Comparison of ENCODE assay signal across 8 mouse cellular contexts in the genomic region with DNA sequence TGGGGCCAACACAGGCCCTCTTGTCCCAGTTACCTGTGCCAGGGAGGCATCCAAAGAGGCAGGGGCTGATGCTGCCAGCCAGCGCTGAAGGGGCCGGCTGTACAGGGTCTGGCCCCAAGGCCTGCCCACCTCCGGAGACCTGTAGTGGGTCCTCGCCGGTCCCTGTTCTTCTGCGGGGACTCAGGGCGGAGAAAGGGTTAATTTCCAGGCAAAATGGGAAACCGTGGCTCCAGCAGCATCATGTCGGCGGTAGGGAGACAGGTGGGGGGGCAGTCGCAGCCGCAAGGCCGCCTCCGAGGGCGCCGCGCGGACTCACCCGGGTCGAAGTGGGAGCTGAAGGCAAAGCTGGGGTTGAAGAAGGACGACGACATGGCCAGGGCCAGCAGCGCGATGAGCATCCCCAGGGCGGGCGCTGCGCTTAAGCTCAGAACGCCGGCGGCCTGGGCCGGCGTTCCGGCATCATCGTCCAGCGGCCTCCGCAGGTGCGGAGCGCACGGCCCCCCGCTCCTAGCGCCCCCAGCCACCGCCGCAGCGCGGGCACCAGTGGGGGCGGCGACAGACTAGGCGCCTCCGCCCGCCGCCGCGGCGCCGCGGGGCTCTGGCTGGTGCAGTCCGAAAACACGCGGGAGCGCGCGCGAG. TPM values are rescaled to one million over a fixed set of nuclear protein-coding genes. Genes with fewer than 3 reads are reported as not detected.
DNase-seq lines count a peak whose midpoint lies in the region; ATAC-seq and TF ChIP-seq lines count a peak whose summit lies in the region.

A gene (minus strand): TSS at position 615 of the 639 bp plus-strand sequence.

- H3K4me3 ChIP-seq in E14TG2a.4 (replicated peaks; ENCODE audit: low read length) = peak within 1 kb of the TSS; percentile 77
- peak within 1 kb of the TSS; percentile 67 for H3K4me3 ChIP-seq in hindbrain, embryonic 12.5 days
- H3K4me3 ChIP-seq in liver, embryonic 13.5 days (replicated peaks) = peak within 1 kb of the TSS; percentile 45
- H3K4me3 ChIP-seq in stomach, embryonic 16.5 days (replicated peaks; ENCODE audit: low read length) = peak within 1 kb of the TSS; percentile 54

- no peaks in the 10 kb centered on the region for H3K36me3 ChIP-seq in E14TG2a.4 (ENCODE audit: insufficient read depth, low read length)
- H3K36me3 ChIP-seq in hindbrain, embryonic 12.5 days = no peaks in the 10 kb centered on the region
- no peaks in the 10 kb centered on the region for H3K36me3 ChIP-seq in liver, embryonic 13.5 days
- no peaks in the 10 kb centered on the region for H3K36me3 ChIP-seq in stomach, embryonic 16.5 days (ENCODE audit: control insufficient read depth, insufficient read depth, low read length)

- peak within 1 kb of the TSS; percentile 86 for H3K9ac ChIP-seq in hindbrain, embryonic 12.5 days
- H3K9ac ChIP-seq in liver, embryonic 13.5 days = no peak within 1 kb of the TSS
- peak within 1 kb of the TSS; percentile 73 for H3K9ac ChIP-seq in stomach, embryonic 16.5 days (ENCODE audit: low read length)

- no peak for TF ChIP-seq CTCF in E14TG2a.4 (conservative IDR thresholded peaks at IDR 0.05; ENCODE audit: low read length)

- H3K4me1 ChIP-seq in E14TG2a.4 (replicated peaks; ENCODE audit: low read depth, low read length) = peaks cover 37% of the 10 kb centered on the region
- peaks cover 57% of the 10 kb centered on the region for H3K4me1 ChIP-seq in hindbrain, embryonic 12.5 days
- H3K4me1 ChIP-seq in liver, embryonic 13.5 days (replicated peaks) = peaks cover 30% of the 10 kb centered on the region
- H3K4me1 ChIP-seq in stomach, embryonic 16.5 days (ENCODE audit: control insufficient read depth, insufficient read depth, low read length) = peaks cover 37% of the 10 kb centered on the region; the same call in 1 of the 2 replicates

- intact Hi-C loops in gastrocnemius, postnatal 14 days (cut with DNase I; ENCODE audit: low total_unique reads) = no loop called here

- H3K27ac ChIP-seq in hindbrain, embryonic 12.5 days = peak within 1 kb of the TSS; percentile 77
- H3K27ac ChIP-seq in liver, embryonic 13.5 days = no peak within 1 kb of the TSS
- H3K27ac ChIP-seq in stomach, embryonic 16.5 days (ENCODE audit: low read length) = no peak within 1 kb of the TSS

- H3K4me2 ChIP-seq in hindbrain, embryonic 12.5 days (replicated peaks) = peak within 1 kb of the TSS; percentile 96
- peak within 1 kb of the TSS; percentile 61 for H3K4me2 ChIP-seq in liver, embryonic 13.5 days
- peak within 1 kb of the TSS; percentile 96 for H3K4me2 ChIP-seq in stomach, embryonic 16.5 days (ENCODE audit: low read depth, low read length)

- H3K9me3 ChIP-seq in E14TG2a.4 (ENCODE audit: low read length) = peaks cover 4% of the 10 kb centered on the region; the same call in 1 of the 2 replicates
- H3K9me3 ChIP-seq in hindbrain, embryonic 12.5 days (replicated peaks) = no peaks in the 10 kb centered on the region
- no peaks in the 10 kb centered on the region for H3K9me3 ChIP-seq in liver, embryonic 13.5 days (replicated peaks)
- no peaks in the 10 kb centered on the region for H3K9me3 ChIP-seq in stomach, embryonic 16.5 days (replicated peaks; ENCODE audit: control insufficient read depth, low read length)

- ATAC-seq in hindbrain, embryonic 12.5 days (ENCODE audit: low FRiP score) = peak; percentile 36; the same call in 1 of the 2 replicates
- ATAC-seq in liver, embryonic 13.5 days (ENCODE audit: low read depth) = no peak
- ATAC-seq in stomach, embryonic 16.5 days (ENCODE audit: insufficient read depth, low FRiP score) = no peak
- no peak for ATAC-seq in megakaryocyte progenitor cell, adult 5-6 weeks (replicated peaks; ENCODE audit: poor library complexity)

- WGBS in hindbrain, embryonic 12.5 days = under 1% methylated on average over 60 of the region's 63 CpGs
- WGBS in liver, embryonic 13.5 days (ENCODE audit: insufficient replicate concordance) = 3% methylated on average over 56 of the region's 63 CpGs
- WGBS in stomach, embryonic 16.5 days = 1% methylated on average over 46 of the region's 63 CpGs

- peak; percentile 42 for DNase-seq in gastrocnemius, postnatal 10 days
- no peak for DNase-seq in gastrocnemius, postnatal 14 days
- peak; percentile 68 to 75 for DNase-seq in cerebellum, postnatal 14 days
- no peak for DNase-seq in liver, embryonic 13.5 days

- peaks cover 50% of the 10 kb centered on the region for H3K27me3 ChIP-seq in E14TG2a.4 (ENCODE audit: insufficient read depth, low read length)
- peaks cover 40% of the 10 kb centered on the region for H3K27me3 ChIP-seq in hindbrain, embryonic 12.5 days
- peaks cover 62% of the 10 kb centered on the region for H3K27me3 ChIP-seq in liver, embryonic 13.5 days
- H3K27me3 ChIP-seq in stomach, embryonic 16.5 days (ENCODE audit: control insufficient read depth, insufficient read depth, low read length) = peaks cover 18% of the 10 kb centered on the region

RNA-seq across cellular contexts. Expression of the gene that starts here (rescaled TPM):
- 10 to 100 TPM; 18.5 to 20.5 TPM for total RNA-seq in gastrocnemius, postnatal 10 days (2021)
- total RNA-seq in gastrocnemius, postnatal 14 days (2021) = 10 to 100 TPM in 1 of 2 experiments, 1 to 10 TPM in 1; 9.4 to 17.0 TPM
- 12.6 and 13.5 TPM in 2 replicates for polyA plus RNA-seq in hindbrain, embryonic 12.5 days (2016; fragmentation: Nextera tagmentation; extraction: Ambion mirVana)
- 0.32 and 0.39 TPM in 2 replicates for polyA plus RNA-seq in liver, embryonic 13.5 days (2015; fragmentation: Nextera tagmentation; extraction: Ambion mirVana)
- polyA plus RNA-seq in stomach, embryonic 16.5 days (2015; fragmentation: Nextera tagmentation; extraction: Ambion mirVana) = 1.9 and 3.3 TPM in 2 replicates
- 4.7 and 6.3 TPM in 2 replicates for total RNA-seq in megakaryocyte progenitor cell, adult 5-6 weeks (2015)
- total RNA-seq in megakaryocyte progenitor cell, adult 5-6 weeks (2017) = 5.6 and 6.3 TPM in 2 replicates

Comparison
In these comparisons a context has a peak if more than half of its experiments do, and no peak if none do; other contexts are left out.
1. DNase-seq: peak in gastrocnemius, postnatal 10 days (single experiment) and cerebellum, postnatal 14 days (2 of 2); none in gastrocnemius, postnatal 14 days (single experiment) and liver, embryonic 13.5 days (single experiment).
2. Peak in every context shown above with its lines, with median percentiles within 50 percentile points of each other: H3K4me3 ChIP-seq and H3K4me2 ChIP-seq.